Mouse (Mus musculus) cerebellum, adult 2 months (tissue): ENCODE data around the gene Fnbp4.

Experiments used
- CTCF ChIP-seq: fragments of 200-500 bp; IDR thresholded peaks from 2 replicates; pipeline ENCODE4 v1.5.1; 2011; ENCODE audit warnings: low read depth, mild to moderate bottlenecking, control low read depth, low read length, moderate library complexity, borderline replicate concordance; ENCODE audit not compliant: insufficient read depth
- POLR2A ChIP-seq: fragments of 200-500 bp; IDR thresholded peaks from 2 replicates; pipeline ENCODE4 v1.6.1; 2011; ENCODE audit warnings: low read length, control low read depth, borderline replicate concordance; ENCODE audit not compliant: insufficient read depth

- TF ChIP-seq CTCF (no peak), POLR2A (no peak)
Measured at GRCm38 (mm10) chr2:90700943-90701342, 44.2 kb upstream of the Fnbp4 start.
